Mouse (Mus musculus): ENCODE results near the gene Pacrg. TPM values are rescaled to one million over a fixed set of nuclear protein-coding genes. Genes with fewer than 3 reads are reported as not detected.
A peak's percentile ranks its signal among the peaks of the same experiment; 100 is the strongest.

The Pacrg gene
- total RNA-seq (2014; fragmentation: Nextera tagmentation) (not detected in 2 replicates), total RNA-seq (2017) (not detected in 2 replicates)

DNA sequence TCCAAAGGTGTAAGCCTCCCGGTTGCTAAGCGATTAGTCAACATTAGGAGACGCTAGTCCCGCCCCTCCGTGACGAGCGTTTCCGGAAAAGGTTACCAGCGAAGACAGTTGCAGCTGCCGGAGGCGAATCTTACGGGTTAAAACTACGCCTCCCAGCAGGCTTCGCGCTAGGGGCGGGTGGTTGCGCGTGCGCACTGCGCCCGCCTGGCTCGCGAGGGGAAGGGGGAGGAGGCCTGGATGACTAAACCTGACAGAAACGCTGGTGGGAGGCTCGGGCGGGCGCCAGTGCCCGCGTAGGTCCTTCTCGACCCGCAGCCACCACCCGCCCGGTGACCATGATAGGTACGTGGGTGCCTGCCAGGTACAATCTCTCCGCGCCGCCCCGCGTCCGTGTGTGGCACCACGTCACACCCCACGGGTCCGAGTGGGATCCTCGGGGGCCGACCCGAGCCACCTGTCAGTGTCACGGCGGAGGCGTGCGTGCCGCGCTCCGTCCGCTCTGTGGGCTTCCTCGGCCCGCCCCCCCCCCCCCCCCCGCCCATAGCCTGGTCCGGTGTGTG is at the start of gene Pacrg, which contains the start of gene Prkn:
Pacrg (minus strand) TSS at position 164 of the 560 bp plus-strand sequence.
Prkn (plus strand) TSS at position 237 of the 560 bp plus-strand sequence.
- peak; percentile 92 for ATAC-seq (replicated peaks; ENCODE audit: poor library complexity, severe bottlenecking)

DNA sequence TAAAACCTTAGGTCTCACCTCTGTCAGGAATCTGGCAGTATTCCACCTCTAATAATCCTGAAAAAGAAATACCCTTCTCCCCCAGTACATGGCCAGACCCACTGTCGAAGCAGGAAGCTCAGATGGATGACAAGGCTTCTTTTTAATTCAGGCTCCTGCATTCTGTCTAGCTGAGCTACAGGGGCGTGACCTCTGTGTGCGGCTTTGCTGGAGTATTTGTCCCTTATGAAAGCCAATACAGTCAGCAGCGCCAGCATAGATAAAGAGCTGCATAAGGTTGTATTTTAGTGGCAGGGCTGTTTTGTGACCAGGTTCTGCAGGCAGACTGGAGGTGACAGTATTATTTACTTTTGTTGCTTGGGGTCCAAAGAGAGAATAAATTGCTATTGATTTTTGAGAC is 47.8 kb upstream of the Pacrg start:
- no peak for ATAC-seq (replicated peaks; ENCODE audit: poor library complexity, severe bottlenecking)

DNA sequence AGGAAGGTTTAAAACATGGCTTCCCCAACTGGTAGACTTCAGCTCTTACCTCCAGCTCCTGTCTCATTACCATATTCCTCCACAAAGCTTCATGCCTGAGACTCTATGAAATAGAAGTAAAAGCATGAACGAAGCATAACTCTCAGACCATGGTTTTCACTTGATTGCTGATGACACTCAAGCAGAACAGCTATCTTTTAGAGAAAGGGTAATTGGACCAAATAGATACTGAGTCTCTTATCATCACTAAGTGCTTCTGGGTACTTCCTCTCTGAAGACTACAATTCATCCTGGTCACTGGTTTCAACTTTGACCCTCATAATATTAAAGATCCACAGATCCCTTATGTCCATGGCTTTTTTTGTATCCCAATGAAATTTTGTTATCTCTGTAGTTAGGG is 42.1 kb upstream of the Pacrg start:
- ATAC-seq (replicated peaks; ENCODE audit: poor library complexity, severe bottlenecking) = no peak

DNA sequence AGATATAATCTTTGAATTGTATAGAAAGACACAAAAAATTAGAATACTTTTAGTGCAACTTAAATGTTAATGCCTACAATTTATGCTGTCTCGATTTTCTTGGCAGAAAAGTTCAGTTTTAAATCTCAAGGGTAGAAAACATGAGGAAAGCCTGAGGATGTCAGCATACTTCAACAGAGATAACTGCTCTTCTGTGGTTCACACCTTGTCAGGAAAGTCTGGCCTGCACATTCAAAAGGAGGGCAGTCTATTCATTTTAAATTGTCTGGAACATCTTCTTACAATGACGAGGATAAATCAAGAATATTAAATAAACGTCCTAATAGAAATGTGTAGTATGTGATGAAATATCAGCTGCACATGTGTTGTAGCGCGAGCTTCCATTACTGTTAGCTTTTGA is 38.9 kb upstream of the Pacrg start:
- ATAC-seq (replicated peaks; ENCODE audit: poor library complexity, severe bottlenecking) = no peak

DNA sequence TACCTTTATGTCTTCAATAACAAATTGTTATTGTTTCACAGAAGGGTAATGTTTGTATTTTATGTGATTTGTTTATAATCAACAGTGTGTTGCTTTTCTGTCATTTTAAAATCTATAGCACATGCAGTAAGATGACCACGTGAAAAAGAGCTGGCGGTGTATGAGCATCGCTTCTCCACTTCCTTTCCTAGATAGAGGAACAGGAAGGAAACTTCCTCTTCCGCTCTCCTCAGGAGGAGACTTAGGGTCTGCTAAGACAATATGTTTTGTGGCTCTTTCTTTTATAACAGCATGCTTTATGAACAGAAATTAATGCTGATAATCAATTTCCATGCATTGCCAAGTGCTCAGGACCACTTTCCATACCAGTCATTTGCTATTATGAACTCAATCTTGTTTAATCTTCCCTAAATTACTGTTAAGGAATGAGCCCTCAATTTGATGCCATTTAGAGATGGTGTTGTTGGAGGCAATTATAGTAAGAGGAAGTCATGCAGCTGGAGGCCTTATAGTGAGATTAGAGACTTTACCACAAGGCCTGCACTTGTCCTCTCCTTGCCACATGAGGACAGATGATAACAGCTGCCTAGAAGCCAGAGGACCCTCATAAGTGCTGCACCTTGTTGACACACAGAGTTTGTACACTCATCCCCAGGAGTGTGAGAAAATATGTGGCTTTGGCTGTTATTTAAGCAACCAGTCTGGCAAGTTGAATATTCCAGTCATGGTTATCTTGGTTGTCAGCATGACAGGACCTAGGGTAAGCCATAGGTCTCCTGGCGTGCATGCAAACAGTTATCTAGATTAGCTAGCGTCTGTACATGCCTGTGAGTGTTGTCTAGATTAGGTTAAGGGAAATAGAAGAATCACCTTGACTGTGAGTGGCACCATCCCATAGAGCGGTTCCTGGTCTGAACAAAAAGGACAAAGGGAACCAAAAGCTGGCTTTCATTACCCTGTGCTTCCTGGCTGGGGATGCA is 34.4 kb upstream of the Pacrg start:
- peak; percentile 35; the same call in 1 of the 2 replicates for ATAC-seq (replicated peaks; ENCODE audit: poor library complexity, severe bottlenecking)

DNA sequence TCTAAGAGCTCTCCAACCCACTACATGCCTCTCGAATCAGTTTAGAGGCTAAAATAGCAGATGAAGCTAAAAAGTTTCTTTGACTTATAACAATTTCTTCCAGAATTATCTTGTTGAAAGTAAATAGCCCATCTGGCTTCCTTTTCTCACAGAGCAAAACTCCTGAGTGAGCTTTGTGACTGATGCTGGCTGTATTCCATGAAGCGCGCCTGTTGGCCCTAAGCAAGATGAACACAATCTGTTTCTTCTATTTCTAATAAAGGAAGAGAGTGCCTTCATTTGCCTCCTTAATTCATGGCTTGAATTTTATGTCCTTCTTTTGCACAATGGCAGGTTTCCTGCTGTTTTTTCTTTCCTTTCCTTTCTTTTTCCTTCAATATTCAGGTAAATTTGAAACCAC is 14.1 kb upstream of the Pacrg start:
- no peak for ATAC-seq (replicated peaks; ENCODE audit: poor library complexity, severe bottlenecking)

DNA sequence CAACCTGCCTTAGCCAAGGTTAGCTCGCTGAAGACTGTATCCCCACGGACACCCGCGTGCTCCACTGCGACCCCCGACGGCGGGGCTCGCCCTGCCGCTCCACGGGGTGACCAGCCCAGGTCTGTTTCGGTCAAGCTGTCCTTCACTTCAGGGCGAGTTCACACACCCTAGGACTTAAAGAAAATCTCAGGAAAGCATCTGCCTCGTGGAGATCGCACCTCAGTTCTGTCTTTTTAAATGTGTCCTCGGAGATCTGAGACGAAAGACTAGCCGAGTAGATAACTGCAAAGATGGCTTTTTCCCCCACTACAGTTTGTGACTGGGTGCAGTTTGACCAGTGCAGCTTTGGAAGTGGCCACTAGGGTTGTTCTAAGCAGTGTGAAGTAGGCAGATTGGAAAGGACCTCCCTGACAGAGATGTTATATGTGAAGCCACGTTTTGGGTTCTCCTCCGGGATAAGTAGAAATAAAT is 655 bp upstream of the Pacrg start:
- ATAC-seq (replicated peaks; ENCODE audit: poor library complexity, severe bottlenecking) = peak; percentile 53

DNA sequence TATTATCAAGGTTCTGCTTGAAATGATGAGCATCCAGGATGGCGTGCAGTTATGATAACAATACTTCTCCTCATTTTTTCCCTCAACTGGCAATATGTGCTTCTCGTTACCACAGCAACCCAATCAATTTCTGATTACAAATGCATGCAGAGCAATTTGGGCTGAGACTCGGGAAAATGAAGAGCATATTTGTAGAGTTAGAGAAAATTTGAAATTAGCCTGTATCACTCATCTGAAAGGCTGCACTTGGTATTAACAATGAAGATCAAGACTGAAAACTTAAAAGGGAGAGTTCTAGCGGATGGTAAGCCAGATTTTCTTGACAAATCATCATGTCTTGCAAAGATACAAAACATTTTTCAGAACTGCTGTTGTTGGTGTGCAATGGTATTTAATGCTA is 21.1 kb downstream of the Pacrg start:
- no peak for ATAC-seq (replicated peaks; ENCODE audit: poor library complexity, severe bottlenecking)

DNA sequence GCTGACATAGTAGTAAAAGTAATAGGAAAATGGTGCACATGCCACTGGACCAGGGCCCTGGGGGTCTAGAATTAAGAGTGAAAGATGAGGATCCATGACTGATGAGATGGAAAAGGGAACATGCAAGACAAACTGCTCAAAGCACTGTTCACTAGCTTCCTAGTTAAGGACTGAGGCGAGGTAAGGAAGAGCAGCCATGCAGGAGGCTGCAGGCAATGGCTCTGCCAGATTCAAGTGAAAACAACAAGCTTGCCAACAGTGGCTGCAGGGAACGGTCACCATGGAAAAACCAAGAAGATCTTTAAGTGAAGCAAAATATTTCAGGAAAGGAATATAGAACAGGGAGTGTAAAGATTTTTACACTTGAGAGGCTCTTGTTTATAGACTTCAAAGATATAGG is 31.5 kb downstream of the Pacrg start:
- ATAC-seq (replicated peaks; ENCODE audit: poor library complexity, severe bottlenecking) = no peak

DNA sequence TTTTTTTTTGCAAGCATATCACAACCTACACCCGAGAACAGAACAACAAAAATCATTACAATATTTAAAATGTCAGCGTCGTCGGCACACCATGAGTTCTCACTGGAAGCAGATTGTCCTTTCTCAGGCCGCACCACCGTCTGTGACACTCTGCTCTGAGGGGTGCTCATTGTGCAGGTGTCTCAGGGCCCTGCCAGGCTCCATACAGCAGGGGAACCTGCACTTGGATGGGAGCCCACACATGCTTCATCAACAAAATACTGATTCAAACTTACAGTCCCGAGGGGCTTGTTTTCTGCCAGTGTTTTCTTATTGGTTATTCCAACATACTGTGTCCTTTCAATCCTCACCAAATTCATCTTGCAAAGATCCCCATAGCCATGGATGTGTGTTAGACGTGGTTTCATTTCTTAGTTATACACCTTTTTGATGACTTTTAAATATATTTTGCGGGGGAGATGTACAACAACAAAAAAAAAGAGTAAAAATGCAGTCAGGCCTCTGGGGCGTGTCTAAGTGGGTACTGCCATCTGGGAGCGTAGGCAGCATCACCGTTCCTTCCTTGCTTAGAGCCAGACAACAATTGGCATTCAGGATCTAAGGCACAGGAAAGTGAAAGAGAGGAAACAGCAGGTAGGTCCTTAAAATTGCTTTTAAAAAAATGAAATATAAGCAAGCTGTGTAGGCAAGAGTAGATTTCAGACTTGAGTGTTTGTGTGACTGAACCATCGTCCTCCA is 32.7 kb downstream of the Pacrg start:
- no peak for ATAC-seq (replicated peaks; ENCODE audit: poor library complexity, severe bottlenecking)

DNA sequence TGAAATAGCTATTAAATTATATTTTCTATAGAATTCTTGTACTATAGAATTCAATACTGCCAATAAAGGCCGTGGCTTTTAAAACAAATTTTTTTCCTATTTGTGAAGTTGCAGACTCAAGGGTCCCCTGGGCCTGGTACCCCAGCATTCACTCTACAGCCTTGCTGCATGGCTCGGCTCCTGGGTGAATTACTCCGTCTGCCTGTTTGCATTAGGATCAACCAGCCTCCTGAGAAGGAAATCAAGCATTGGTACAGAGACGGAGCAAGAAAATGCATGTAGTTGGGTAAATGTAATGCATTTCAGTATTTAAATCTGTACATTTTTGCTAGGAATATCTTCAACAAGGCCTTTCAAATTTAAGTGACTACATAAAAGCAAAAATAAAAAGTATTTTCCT is 33.4 kb downstream of the Pacrg start:
- no peak for ATAC-seq (replicated peaks; ENCODE audit: poor library complexity, severe bottlenecking)

DNA sequence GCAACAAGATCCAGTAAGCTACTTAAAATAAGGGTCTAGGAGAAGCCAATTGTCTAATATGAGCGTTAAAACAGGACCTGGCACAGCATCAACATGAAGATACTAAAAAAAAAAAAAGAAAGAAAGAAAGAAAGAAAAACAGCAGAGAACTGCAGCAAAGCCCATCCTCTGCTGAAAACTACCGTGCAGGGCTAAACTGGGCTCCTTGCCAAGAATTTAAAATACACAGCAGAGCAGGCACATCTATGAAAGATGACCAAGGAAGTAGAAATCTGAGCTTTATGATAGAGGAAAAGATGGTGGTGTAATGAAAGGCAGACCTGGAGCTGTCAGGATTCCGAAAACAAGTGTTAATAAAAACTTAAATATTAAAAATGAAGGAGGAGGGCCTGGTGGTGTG is 48.5 kb downstream of the Pacrg start:
- ATAC-seq (replicated peaks; ENCODE audit: poor library complexity, severe bottlenecking) = no peak

DNA sequence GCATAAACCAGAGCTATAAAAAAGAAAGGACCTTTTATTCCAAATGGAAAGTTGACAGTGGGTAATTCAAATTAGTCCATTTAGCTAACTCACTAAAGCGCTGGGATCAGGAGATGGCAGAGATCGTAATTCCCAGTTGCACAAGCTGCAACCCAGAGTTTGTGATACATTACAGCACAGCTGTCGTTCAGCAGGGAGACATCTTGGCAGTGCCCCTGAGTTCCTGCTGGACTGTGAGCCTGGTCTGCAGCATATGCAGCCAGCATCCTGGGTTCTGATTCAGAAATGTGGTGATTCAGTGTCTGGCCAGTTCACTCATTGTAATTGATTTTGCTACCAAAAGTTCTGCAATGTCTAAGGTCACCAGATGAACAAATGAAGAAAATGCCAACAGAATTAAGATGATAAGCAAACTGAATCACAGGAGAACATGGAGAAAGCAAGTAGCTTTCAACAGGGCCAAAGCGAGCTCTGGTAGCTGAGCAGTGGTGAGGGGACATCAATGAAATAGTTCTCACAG is 55.6 kb downstream of the Pacrg start:
- ATAC-seq (replicated peaks; ENCODE audit: poor library complexity, severe bottlenecking) = no peak

DNA sequence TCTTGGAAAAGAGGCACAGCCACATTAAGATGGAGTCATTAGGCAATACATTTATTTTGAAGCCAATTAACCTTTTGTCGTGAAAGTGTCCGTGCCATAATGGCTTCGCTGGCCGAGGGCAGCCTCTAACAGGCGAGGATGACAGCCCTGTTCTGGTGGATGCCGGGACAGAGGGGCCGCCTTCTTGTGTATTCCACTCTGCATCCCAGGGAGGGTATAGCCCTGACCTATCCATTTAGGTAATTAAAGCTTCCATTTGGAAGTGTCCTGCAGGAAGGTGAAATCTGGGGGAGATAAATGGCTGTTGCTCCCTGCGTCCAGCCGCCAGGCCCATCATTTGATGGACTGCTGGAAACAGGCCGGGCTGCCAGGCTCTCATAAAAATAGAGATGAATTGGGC is 63.6 kb downstream of the Pacrg start:
- ATAC-seq (replicated peaks; ENCODE audit: poor library complexity, severe bottlenecking) = no peak

DNA sequence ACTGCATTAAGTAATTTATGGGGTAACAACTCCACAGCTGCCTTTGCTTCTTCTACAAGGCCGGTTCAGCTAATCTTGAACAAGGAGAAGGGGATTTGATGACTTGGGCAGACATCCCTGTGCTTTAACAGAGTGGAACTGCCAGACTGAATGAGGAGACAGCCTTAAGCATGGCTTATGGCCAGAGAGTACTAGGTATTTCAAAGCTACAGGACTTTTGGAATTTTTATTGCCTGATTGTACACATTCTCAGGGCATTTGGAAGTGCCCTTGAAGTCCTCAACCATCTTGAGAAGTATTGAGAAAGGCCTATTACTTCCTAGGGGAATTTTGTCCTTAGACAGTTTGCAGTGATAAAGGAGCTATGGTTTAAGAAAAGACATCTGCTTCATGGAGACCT is 65.6 kb downstream of the Pacrg start:
- no peak for ATAC-seq (replicated peaks; ENCODE audit: poor library complexity, severe bottlenecking)

DNA sequence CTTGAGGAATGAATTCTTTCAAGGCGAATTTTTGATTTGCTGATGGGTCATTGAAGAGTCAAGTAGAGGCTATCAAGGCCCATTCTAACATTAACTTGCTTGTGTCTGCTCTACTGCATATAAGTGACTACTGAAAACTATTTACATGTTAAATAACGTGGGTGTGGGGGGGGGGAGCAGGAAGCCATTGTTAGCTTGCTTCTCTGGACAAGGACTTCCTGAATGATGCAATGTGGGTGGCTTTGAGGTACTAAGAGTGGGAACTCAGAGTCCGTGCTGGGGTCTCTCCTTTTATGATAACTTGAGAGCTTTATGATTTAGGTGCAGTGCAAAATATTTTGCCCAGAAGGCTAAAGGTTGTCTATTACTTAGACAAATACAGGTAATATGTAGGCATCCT is 67.9 kb downstream of the Pacrg start:
- ATAC-seq (replicated peaks; ENCODE audit: poor library complexity, severe bottlenecking) = peak; percentile 95

DNA sequence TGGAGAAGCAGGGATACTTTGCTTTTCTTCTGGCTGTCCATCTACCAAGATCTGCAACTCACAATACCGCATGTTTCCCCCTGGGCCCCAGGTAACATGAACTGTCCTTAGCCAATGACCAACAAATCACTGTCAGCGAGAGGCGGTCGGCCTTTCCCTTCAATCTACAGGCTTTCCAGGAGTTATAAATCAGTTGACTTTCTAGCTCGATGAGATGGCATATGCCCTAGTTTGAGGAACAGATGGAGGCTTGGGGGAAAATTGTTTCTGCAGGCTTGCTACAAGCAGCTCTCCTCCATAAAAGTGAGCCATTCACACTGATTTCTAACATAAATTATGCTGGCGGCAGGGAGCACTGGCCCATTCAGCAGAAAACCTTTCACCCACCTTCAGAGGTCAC is 70.2 kb downstream of the Pacrg start:
- no peak for ATAC-seq (replicated peaks; ENCODE audit: poor library complexity, severe bottlenecking)

DNA sequence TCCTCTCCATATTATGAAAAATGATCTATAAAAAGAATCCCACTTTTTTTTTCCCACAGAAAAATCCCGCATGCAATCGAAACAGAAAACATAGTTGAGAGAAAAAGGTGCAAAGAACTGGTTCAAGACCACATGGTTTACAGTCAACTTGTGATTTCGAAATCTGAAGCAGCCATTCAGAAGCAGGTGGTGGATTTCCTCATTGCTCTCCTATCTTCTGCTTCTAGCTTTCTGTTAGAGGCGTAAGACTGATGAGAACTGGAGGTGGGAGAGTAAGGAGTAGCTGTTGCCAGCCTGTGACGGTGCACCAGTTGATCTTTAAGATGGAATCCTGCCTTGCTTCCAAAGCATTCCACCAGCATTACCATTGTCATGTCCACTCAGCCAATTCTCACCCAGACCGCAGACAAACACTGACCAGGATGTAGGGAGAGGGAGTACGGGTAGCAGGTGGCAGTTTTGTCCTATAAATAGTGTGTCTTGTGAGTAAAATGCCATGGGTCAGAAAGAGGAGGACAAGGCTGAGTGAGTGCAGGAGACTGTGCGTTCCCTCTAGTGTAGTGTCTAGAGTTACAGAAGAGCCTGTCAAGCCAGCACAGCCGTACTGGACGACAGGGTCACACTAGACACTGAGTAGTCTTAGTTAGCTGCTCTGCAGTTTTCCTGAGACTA is 73.2 kb downstream of the Pacrg start:
- peak; percentile 80 for ATAC-seq (replicated peaks; ENCODE audit: poor library complexity, severe bottlenecking)

DNA sequence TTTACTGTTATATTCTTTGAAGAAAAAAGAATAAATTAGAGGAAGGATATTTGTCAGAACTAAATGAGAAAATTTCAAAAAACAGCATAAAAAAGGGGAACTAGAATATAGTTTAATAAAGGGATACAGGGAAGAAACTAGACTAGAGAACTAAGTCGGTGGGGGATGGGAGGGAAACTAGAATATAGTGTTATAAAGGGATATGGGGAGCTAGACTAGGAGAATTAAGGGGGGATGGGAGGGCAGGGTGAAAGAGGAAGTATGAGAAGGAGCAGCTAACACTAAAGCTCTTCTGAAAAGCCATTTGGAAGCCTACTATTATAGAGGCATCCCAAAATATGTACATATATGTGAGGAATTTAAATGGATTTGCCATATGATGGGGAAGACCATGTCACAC is 75.8 kb downstream of the Pacrg start:
- peak; percentile 90 for ATAC-seq (replicated peaks; ENCODE audit: poor library complexity, severe bottlenecking)

DNA sequence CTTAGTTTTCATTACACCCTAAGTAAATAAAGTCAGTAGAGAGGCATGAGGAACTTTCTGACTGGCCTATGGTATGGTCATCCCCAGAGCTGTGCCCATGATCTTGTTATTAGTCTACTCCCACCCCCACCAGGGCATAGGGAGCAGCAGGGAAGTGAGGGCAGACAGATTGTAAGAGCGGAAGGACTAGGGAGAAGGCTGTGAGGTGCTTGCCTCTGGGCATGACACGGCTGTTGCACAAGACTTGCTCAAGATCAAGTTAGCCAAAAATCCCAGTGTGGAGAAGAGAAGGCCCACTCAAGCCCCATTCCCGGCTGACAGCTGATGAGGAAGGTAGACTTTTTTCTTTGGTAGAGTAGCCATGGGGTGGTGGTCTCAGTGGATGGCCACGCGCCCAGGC is 82.7 kb downstream of the Pacrg start:
- ATAC-seq (replicated peaks; ENCODE audit: poor library complexity, severe bottlenecking) = peak; percentile 98

Data from granulocyte monocyte progenitor cell, adult 5-6 weeks (primary cell).